Mouse (Mus musculus) macrophage (primary cell): ENCODE results near the gene Syce1. TPM values are rescaled to one million over a fixed set of nuclear protein-coding genes. Genes with fewer than 3 reads are reported as not detected.
"Not testable (repeated sequence)": the region's sequence is repeated elsewhere in the genome, so short reads cannot be mapped to it uniquely, and the experiment has no call there.

Experiments
- H3K27ac ChIP-seq: fragments of 350-480 bp; formaldehyde crosslinking; 2 replicates; pipeline ENCODE4 v1.9.0; 2021
- H3K36me3 ChIP-seq: fragments of 350-480 bp; formaldehyde crosslinking; 2 replicates; pipeline ENCODE4 v1.9.0; 2021; ENCODE audit errors: inconsistent target
- H3K4me3 ChIP-seq: fragments of 350-480 bp; formaldehyde crosslinking; 2 replicates; pipeline ENCODE4 v1.9.0; 2021; ENCODE audit errors: inconsistent target
- H3K79me2 ChIP-seq: fragments of 350-480 bp; formaldehyde crosslinking; 2 replicates; pipeline ENCODE4 v1.9.0; 2021; ENCODE audit errors: inconsistent target
- WGBS: methylation state at CpG from one replicate; pipeline ENCODE4 v1.1.7; 2026; ENCODE audit warnings: inconsistent platforms; ENCODE audit not compliant: missing documents; 5-methylcytosine and 5-hydroxymethylcytosine counted together
- polyA plus RNA-seq: library from polyadenylated mRNA; stranded (reverse); fragments of 250-400 nt; gene quantifications from 3 replicates; pipeline ENCODE4 v1.2.4, GENCODE M21; 2018; ENCODE audit warnings: inconsistent platforms

Syce1 gene
- polyA plus RNA-seq, 1 experiment from 2014 or later = 0.50 TPM

DNA sequence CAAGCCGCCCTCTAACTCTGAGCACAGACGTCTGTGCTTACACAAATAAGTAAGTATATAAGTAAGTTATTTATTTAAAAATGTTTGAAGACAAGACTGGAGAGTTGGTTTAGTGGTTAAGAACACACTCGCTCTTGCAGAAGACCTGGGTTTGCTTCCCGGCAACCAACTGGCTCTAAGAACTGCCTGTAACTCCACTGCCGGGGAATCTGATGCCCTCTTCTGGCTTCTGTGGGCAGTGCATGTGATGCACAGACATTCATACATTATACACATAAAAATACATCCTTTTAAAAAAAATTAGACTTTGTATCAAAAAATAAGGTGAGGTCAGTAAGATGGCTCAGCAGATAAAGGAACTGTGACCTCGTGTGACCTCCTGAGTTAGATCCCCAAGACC lies 22.8 kb upstream of the Syce1 start:
- no peaks in the 10 kb centered on the region for H3K79me2 ChIP-seq
- H3K27ac ChIP-seq = no peak overlapping the region
- 98% methylated on average over 6 of the region's 6 CpGs for WGBS
- H3K4me3 ChIP-seq = no peak overlapping the region
- H3K36me3 ChIP-seq = no peaks in the 10 kb centered on the region

DNA sequence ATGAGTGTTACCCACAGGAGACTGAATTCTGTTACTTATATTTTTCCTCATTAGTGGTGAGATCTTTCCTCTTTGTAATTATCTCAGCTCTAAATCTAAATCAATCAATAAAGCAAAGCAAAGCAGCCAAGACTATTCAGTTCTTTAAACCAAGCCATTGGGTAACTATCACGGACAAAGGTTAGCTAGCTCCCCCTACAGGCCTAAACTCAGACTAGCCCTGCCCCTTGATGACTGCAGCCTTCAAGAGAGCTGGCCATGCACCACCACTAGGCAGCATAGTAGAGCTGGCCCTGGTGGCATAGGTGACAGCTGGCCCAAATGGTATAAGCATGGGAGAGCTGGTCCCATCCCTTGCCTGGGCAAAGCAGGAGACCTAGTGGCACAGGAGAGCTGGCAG lies 18.1 kb upstream of the Syce1 start:
- no peaks in the 10 kb centered on the region for H3K79me2 ChIP-seq
- H3K4me3 ChIP-seq = no peak overlapping the region
- H3K36me3 ChIP-seq = no peaks in the 10 kb centered on the region
- WGBS = 7% methylated on average over 1 of the region's 1 CpGs
- H3K27ac ChIP-seq = no peak overlapping the region

DNA sequence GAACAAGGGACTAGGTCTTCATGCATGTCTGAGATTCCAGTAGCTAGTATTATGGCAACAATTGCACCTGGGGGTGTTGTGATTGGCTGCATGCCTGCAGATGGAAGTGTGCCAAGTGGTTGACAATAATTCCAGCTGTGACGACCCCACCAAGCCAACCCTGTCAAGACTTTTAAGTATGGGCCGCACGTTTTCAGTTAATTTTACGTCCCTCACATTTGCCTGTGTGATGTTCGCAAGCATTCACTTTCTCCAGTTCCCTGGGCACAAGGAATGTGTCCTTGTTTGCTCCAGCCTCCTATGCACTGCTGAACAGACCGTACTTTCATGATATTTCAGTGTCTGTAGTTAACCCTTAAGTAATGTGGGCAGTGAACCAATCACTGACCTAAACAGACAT lies 15.0 kb upstream of the Syce1 start:
- WGBS = 85% methylated on average over 6 of the region's 6 CpGs
- Histone ChIP-seq H3K4me3 (no peak overlapping the region), H3K79me2 (no peaks in the 10 kb centered on the region), H3K36me3 (no peaks in the 10 kb centered on the region), H3K27ac (no peak overlapping the region)

DNA sequence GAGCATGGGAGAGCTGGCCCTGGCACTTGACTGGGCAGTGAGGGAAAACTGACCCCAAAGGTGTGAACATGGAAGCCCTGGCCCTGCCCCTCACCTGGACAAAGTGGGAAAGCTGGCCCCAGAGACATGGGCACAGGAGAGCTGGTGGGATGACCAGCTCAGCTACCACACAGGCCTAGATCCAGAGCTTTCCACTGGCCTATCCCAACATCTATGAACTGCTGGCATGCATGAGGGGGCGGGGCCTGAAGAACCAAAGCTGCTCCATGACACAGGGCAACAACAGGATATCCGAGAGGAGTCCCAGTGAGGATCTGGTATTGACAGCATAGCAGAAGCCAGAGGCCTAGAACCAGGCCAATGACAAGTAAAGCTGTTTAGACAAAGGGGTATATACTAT lies 10.6 kb upstream of the Syce1 start:
- Histone ChIP-seq H3K4me3 (no peak overlapping the region), H3K36me3 (no peaks in the 10 kb centered on the region), H3K27ac (no peak overlapping the region), H3K79me2 (no peaks in the 10 kb centered on the region)
- 92% methylated on average over 2 of the region's 2 CpGs for WGBS

DNA sequence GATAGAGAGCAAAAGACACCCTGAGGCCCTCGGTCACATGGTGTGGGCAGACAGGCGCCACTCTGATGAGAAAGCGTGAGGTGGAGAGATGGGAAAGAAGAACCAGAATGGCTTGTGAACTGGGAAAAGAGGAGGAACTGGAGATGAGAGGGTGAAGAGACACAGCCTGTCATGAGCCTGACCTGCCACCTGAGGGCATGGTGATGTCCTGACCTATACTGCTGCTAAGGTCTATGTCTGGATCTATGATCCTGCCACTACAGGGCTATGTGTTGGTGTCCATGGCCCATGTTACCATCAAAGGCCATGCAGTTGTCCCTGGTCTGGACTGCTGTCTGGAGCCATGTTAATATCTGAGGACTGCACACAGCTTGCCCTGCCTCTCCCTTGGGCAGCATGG lies 10.0 kb upstream of the Syce1 start:
- H3K36me3 ChIP-seq = no peaks in the 10 kb centered on the region
- no peak overlapping the region for H3K4me3 ChIP-seq
- H3K27ac ChIP-seq = no peak overlapping the region
- H3K79me2 ChIP-seq = no peaks in the 10 kb centered on the region
- 100% methylated on average over 3 of the region's 3 CpGs for WGBS

DNA sequence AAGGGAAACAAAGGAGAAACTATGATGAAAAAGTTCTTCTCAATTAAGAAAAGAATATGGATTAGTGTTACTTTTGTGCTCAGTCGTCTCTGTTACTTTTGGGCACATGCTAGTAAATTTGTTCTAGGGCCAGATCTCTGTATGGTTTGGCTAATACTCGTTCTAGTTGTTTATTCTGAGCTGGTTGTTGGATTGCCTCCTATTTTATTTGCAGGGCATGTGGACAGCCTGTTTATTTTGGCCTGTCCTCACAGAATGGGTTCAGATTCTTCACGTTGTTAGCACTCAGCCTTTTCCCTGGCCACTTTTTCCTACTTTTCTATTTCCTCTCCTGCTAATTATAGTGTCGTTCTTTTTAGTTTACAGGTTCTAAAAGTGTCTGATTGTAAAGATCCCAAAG lies 5.9 kb upstream of the Syce1 start:
- H3K36me3 ChIP-seq = no peaks in the 10 kb centered on the region
- H3K4me3 ChIP-seq = no peak overlapping the region
- no peaks in the 10 kb centered on the region for H3K79me2 ChIP-seq
- H3K27ac ChIP-seq = no peak overlapping the region
- WGBS = 70% methylated on average over 4 of the region's 4 CpGs

DNA sequence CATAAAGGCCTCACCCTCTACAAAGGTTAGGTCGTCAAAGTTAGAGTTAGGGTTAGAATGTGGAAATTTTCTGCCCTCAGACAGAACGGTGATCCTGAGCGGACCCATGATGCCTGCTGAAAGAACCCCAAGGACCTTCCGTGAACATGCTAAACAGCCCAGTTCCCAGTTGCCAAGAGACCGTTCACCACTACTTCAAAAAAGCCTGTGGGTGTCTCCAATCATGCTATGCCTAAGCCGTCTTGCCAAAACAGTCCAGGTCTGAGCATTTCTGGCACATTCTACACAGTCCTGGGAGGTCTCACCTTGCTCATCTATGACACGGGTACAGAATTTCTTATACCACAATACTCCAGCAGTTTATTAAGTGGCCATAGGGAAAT lies 392 bp upstream of the Syce1 start:
- 91% methylated on average over 6 of the region's 7 CpGs for WGBS
- H3K79me2 ChIP-seq = no peaks in the 10 kb centered on the region
- no peaks in the 10 kb centered on the region for H3K36me3 ChIP-seq
- no peak overlapping the region for H3K27ac ChIP-seq
- no peak overlapping the region for H3K4me3 ChIP-seq

DNA sequence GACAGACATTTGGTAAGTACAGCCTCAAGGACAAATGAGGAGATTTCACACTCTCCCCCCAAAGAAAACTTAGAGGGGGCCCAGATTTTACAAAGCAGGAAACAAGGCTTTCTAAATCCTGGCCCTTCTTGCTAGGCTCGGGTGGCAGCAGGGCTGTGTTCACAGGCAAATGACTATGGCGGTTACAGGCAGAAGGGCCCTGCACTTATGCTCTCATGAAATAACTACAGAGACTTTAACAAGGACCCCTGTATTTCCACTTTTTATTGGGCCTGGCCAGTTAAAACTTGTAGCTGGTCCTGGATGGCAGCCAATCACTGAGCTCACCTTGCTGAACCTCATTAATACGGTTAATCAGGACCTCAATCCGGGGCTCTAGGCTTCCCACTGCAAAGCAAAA lies 7.1 kb downstream of the Syce1 start:
- Histone ChIP-seq H3K27ac (no peak overlapping the region), H3K36me3 (no peaks in the 10 kb centered on the region)
- WGBS = 89% methylated on average over 4 of the region's 4 CpGs

DNA sequence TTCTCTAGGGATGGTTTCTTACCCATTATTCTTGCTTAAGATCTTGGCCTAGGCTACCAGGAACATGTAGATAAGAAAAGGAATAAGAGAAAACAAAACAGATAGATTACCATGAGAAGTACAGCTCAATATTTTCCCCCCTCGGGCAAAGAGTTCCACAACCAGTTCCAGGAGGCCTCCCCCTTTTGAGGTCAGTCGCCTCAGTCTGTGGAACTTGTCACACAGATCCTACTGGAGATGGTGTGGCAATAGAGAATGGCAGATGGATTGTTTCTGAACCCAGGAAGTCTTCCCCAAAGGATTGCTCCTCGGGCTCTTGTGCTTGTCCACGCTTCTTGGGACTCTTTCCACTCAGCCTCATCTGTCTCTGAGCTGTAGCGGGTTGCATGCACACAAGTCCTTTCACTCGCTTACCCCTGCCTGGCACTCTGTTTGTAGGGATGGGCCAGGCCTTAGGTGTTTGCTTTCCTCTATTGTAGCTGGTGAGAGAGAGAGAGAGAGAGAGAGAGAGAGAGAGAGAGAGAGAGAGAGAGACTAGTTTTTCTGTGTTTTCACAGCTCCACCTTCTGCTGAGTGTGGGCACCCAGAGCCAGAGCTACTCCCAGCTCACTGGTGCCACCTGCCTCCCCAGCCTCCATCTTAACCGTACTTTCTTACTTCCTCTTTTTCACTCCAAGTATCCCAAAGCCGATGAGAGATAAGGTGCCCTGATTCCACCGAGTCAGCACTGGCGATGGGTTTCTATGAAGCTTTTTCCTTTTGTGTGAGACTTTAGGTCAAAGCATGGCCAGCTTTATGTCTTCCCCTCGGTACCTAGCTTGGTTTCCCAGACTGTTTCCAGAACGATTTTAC lies 21.5 kb downstream of the Syce1 start:
- H3K36me3 ChIP-seq = no peaks in the 10 kb centered on the region
- no peak overlapping the region for H3K27ac ChIP-seq
- WGBS = 49% methylated on average over 12 of the region's 12 CpGs

More for the DNA sequence above, 7.1 kb downstream of the Syce1 start:
- H3K79me2 ChIP-seq = no peaks in the 10 kb centered on the region
- H3K4me3 ChIP-seq = no peak overlapping the region

DNA sequence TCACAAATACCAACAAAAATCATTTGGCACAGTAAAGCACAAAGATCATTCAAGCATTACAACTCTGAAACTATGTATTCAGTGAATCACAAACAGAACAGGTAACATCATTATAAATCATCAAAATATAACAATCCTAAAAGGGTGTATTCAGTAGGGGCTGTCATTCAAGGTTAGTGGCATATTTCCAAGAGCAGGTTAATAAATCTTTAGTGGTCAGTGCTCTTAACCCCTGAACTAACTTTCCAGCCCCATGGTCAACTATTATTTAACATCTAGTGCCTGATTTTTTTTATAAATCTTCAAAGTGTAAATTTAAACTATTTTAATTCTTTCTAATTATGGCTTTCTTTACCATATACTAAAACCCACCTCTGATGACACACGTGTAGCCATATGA lies 22.3 kb downstream of the Syce1 start:
- H3K4me3 ChIP-seq, H3K79me2 ChIP-seq, H3K36me3 ChIP-seq, H3K27ac ChIP-seq: not testable (repeated sequence)
- WGBS = 82% methylated on average over 1 of the region's 1 CpGs

More for the DNA sequence above, 21.5 kb downstream of the Syce1 start:
- no peaks in the 10 kb centered on the region for H3K79me2 ChIP-seq
- H3K4me3 ChIP-seq = no peak overlapping the region

DNA sequence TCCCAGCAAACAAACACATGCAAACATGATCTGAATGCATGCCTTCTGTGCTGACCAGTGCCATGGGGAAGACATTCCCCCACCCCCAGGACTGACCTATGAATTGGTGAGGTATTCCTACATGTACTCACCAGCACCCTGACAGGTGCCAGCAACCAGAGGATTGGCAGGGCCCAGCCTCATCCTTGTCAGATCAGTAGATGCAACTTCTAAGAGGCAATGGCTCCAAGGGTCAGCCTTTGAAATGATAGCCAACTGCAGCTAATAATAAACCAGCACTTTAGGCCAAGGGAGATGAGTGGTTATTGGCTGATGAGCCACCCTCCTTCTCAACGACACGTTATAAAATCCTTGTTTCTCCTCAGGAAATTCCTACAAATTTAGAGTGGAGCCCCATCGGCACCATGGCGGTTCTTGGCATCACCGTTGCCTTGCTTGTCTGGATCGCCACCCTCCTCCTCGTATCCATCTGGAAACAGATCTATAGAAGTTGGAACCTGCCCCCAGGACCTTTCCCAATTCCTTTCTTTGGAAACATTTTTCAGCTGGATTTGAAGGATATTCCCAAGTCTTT lies 24.1 kb downstream of the Syce1 start, which contains the start of gene Cyp2e1:
Gene Cyp2e1 (plus strand): TSS at position 293 of the 574 bp plus-strand sequence.
- Histone ChIP-seq H3K79me2 (no peaks in the 10 kb centered on the region), H3K36me3 (no peaks in the 10 kb centered on the region), H3K4me3 (no peak within 1 kb of the TSS), H3K27ac (no peak within 1 kb of the TSS)
- WGBS = 89% methylated on average over 7 of the region's 7 CpGs

DNA sequence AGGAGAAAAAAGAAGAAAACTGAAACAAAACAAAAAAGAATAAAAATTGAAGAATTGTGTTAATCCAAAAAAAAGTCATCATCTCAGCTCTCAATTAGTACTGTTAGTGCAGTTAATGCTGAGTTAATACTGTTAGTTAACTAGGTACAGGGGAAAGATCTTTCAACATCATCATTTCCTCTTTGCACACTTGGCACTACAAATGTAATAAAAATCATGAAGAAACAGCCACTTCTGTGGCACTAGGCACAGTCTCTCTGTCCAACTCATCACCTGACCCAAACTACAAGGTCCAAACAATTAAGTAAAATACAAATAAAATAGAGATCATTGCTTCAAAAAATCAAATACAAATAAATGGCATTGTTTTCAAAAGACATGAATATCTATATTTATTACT lies 27.0 kb downstream of the Syce1 start:
- no peak overlapping the region for H3K27ac ChIP-seq
- no peaks in the 10 kb centered on the region for H3K36me3 ChIP-seq
- no peak overlapping the region for H3K4me3 ChIP-seq
- no peaks in the 10 kb centered on the region for H3K79me2 ChIP-seq

DNA sequence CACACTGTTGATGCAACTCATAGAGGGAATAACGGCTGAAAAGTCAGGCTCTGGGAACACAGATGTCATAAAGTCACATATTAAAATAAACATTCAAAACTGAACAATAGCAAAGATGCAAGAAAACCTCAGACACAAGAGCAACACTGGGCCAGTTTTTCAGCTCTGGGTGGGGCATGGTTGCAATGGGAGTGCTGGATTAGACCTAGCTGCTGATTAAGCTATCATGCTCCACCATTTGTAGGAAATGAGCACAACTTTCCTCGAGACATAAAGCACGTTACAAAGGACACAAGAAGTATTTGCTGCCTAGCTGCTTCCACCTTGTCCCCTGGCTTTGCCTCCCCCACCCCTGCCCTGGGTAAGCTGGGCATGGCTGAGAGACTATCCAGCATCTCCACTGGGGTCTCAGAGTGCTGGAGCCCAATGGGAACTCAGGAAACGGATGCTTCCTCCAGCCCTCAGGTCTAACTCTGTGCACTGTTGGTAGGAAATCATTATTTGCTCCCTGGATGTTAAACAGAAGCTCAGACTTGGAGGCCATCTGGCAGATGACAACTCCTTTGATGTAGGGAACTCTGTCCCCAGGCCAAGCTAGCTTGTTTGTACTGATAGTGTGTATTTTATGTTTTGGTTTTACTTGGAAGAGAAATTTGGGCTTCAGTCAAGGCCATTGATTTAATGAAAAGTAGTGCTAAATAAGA lies 31.3 kb downstream of the Syce1 start:
- 59% methylated on average over 4 of the region's 4 CpGs for WGBS
- Histone ChIP-seq H3K79me2 (no peaks in the 10 kb centered on the region), H3K4me3 (no peak overlapping the region), H3K36me3 (no peaks in the 10 kb centered on the region), H3K27ac (no peak overlapping the region)

DNA sequence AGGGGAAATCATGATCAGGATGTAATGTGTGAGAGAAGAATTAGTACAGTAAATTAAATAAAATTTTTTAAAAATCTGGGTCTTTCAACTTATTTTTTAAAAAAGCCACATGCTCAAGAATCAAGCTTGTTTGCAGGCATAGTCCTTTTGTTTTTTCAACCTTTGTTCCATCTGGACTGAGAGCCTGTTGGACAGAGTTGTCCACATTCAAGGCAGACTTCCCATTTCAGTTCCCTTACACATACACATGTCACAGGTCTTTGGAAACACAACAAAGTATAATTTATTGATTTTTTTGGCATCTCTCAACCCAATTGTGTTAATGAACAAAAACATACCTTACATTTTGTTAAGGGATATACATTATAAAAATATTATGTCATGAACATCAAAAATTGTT lies 33.1 kb downstream of the Syce1 start:
- H3K27ac ChIP-seq = no peak overlapping the region
- H3K36me3 ChIP-seq = no peaks in the 10 kb centered on the region
- no peaks in the 10 kb centered on the region for H3K79me2 ChIP-seq
- H3K4me3 ChIP-seq = no peak overlapping the region

DNA sequence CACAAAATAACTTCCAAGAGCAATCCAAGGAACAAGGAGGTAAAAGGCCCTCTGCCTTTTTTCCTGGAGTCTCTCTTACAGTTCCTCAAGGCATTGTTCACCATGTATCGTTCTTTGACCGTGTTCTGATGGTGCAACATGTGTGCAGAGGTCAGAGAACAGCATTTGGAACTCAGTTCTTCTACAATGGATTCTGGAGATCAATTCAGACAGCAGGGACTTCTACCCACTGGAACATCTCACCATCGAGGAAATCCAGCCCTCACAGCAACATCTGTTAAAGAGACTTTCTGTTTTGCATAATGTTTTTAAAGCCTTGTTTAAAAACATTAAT lies 38.9 kb downstream of the Syce1 start:
- no peaks in the 10 kb centered on the region for H3K36me3 ChIP-seq
- 74% methylated on average over 3 of the region's 3 CpGs for WGBS
- H3K79me2 ChIP-seq = no peaks in the 10 kb centered on the region
- H3K4me3 ChIP-seq = no peak overlapping the region
- no peak overlapping the region for H3K27ac ChIP-seq
